Mouse (Mus musculus): Measurements from ENCODE around the gene Cacnb4. TPM values are rescaled to one million over a fixed set of nuclear protein-coding genes. Genes with fewer than 3 reads are reported as not detected.

The Cacnb4 gene
- polyA plus RNA-seq, 1 experiment, result 0.06 TPM

GRCm38 (mm10) chr2:52709417-52709816 lies 32.8 kb upstream of the Cacnb4 start:
- no peak for TF ChIP-seq CTCF (IDR thresholded peaks at IDR 0.05; ENCODE audit: extremely low read depth, insufficient read depth, insufficient read length, insufficient replicate concordance)
- no peak for TF ChIP-seq POLR2A (IDR thresholded peaks at IDR 0.05; ENCODE audit: low read depth, low read length)
- DNase-seq (ENCODE audit: low read depth in 1 of 2, low spot score in 2 of 2), result no peak
- Histone ChIP-seq H3K27me3 (ENCODE audit: control insufficient read depth, insufficient read depth, low read length) (no peaks in the 10 kb centered on the region), H3K4me3 (ENCODE audit: extremely low read depth, insufficient read depth, insufficient read length) (no peak overlapping the region), H3K4me1 (ENCODE audit: control insufficient read depth, insufficient read depth, insufficient read length) (no peaks in the 10 kb centered on the region), H3K27ac (ENCODE audit: insufficient read depth, low read length) (no peak overlapping the region), H3K36me3 (ENCODE audit: control insufficient read depth, insufficient read depth, low read length) (peaks cover 21% of the 10 kb centered on the region)
- WGBS, result 93% methylated on average over 5 of the region's 5 CpGs

- no peak for TF ChIP-seq CTCF (IDR thresholded peaks at IDR 0.05; ENCODE audit: extremely low read depth, insufficient read depth, insufficient read length, insufficient replicate concordance)
- no peak for TF ChIP-seq POLR2A (IDR thresholded peaks at IDR 0.05; ENCODE audit: low read depth, low read length)
- no peak overlapping the region for H3K27ac ChIP-seq (ENCODE audit: insufficient read depth, low read length)
- H3K4me3 ChIP-seq (ENCODE audit: extremely low read depth, insufficient read depth, insufficient read length), result no peak overlapping the region
- no peaks in the 10 kb centered on the region for H3K27me3 ChIP-seq (ENCODE audit: control insufficient read depth, insufficient read depth, low read length)
- no peaks in the 10 kb centered on the region for H3K4me1 ChIP-seq (ENCODE audit: control insufficient read depth, insufficient read depth, insufficient read length)
- DNase-seq (ENCODE audit: low read depth in 1 of 2, low spot score in 2 of 2), result no peak
- 92% methylated on average over 11 of the region's 11 CpGs for WGBS
- peaks cover 21% of the 10 kb centered on the region for H3K36me3 ChIP-seq (ENCODE audit: control insufficient read depth, insufficient read depth, low read length)
These were observed 24.9 kb upstream of the Cacnb4 start for GRCm38 (mm10) chr2:52701368-52702036.

GRCm38 (mm10) chr2:52700352-52700751 lies 23.7 kb upstream of the Cacnb4 start:
- H3K4me3 ChIP-seq (ENCODE audit: extremely low read depth, insufficient read depth, insufficient read length), result no peak overlapping the region
- 94% methylated on average over 5 of the region's 5 CpGs for WGBS
- peaks cover 18% of the 10 kb centered on the region for H3K36me3 ChIP-seq (ENCODE audit: control insufficient read depth, insufficient read depth, low read length)
- H3K27ac ChIP-seq (ENCODE audit: insufficient read depth, low read length), result no peak overlapping the region
- TF ChIP-seq POLR2A (IDR thresholded peaks at IDR 0.05; ENCODE audit: low read depth, low read length) (no peak), CTCF (IDR thresholded peaks at IDR 0.05; ENCODE audit: extremely low read depth, insufficient read depth, insufficient read length, insufficient replicate concordance) (no peak)
- H3K27me3 ChIP-seq (ENCODE audit: control insufficient read depth, insufficient read depth, low read length), result no peaks in the 10 kb centered on the region
- DNase-seq (ENCODE audit: low read depth in 1 of 2, low spot score in 2 of 2), result no peak
- H3K4me1 ChIP-seq (ENCODE audit: control insufficient read depth, insufficient read depth, insufficient read length), result no peaks in the 10 kb centered on the region

GRCm38 (mm10) chr2:52694604-52695003 lies 18.0 kb upstream of the Cacnb4 start:
- no peak overlapping the region for H3K4me3 ChIP-seq (ENCODE audit: extremely low read depth, insufficient read depth, insufficient read length)
- H3K36me3 ChIP-seq (ENCODE audit: control insufficient read depth, insufficient read depth, low read length), result peaks cover 14% of the 10 kb centered on the region
- no peaks in the 10 kb centered on the region for H3K27me3 ChIP-seq (ENCODE audit: control insufficient read depth, insufficient read depth, low read length)
- DNase-seq (ENCODE audit: low read depth in 1 of 2, low spot score in 2 of 2), result no peak
- no peaks in the 10 kb centered on the region for H3K4me1 ChIP-seq (ENCODE audit: control insufficient read depth, insufficient read depth, insufficient read length)
- TF ChIP-seq POLR2A (IDR thresholded peaks at IDR 0.05; ENCODE audit: low read depth, low read length) (no peak), CTCF (IDR thresholded peaks at IDR 0.05; ENCODE audit: extremely low read depth, insufficient read depth, insufficient read length, insufficient replicate concordance) (no peak)
- WGBS, result 84% methylated on average over 6 of the region's 6 CpGs
- no peak overlapping the region for H3K27ac ChIP-seq (ENCODE audit: insufficient read depth, low read length)

- WGBS, result 91% methylated on average over 4 of the region's 4 CpGs
- Histone ChIP-seq H3K36me3 (ENCODE audit: control insufficient read depth, insufficient read depth, low read length) (peaks cover 11% of the 10 kb centered on the region; the same call in 1 of the 2 replicates), H3K4me1 (ENCODE audit: control insufficient read depth, insufficient read depth, insufficient read length) (no peaks in the 10 kb centered on the region), H3K27ac (ENCODE audit: insufficient read depth, low read length) (no peak overlapping the region), H3K27me3 (ENCODE audit: control insufficient read depth, insufficient read depth, low read length) (no peaks in the 10 kb centered on the region), H3K4me3 (ENCODE audit: extremely low read depth, insufficient read depth, insufficient read length) (no peak overlapping the region)
- TF ChIP-seq POLR2A (IDR thresholded peaks at IDR 0.05; ENCODE audit: low read depth, low read length) (no peak), CTCF (IDR thresholded peaks at IDR 0.05; ENCODE audit: extremely low read depth, insufficient read depth, insufficient read length, insufficient replicate concordance) (no peak)
- no peak for DNase-seq (ENCODE audit: low read depth in 1 of 2, low spot score in 2 of 2)
These were observed 15.1 kb upstream of the Cacnb4 start for GRCm38 (mm10) chr2:52691745-52692144.

- Histone ChIP-seq H3K4me3 (ENCODE audit: extremely low read depth, insufficient read depth, insufficient read length) (no peak overlapping the region), H3K4me1 (ENCODE audit: control insufficient read depth, insufficient read depth, insufficient read length) (no peaks in the 10 kb centered on the region), H3K27me3 (ENCODE audit: control insufficient read depth, insufficient read depth, low read length) (no peaks in the 10 kb centered on the region), H3K36me3 (ENCODE audit: control insufficient read depth, insufficient read depth, low read length) (no peaks in the 10 kb centered on the region), H3K27ac (ENCODE audit: insufficient read depth, low read length) (no peak overlapping the region)
- no peak for DNase-seq (ENCODE audit: low read depth in 1 of 2, low spot score in 2 of 2)
- TF ChIP-seq POLR2A (IDR thresholded peaks at IDR 0.05; ENCODE audit: low read depth, low read length) (no peak), CTCF (IDR thresholded peaks at IDR 0.05; ENCODE audit: extremely low read depth, insufficient read depth, insufficient read length, insufficient replicate concordance) (no peak)
- 93% methylated on average over 6 of the region's 6 CpGs for WGBS
These were observed 10.0 kb upstream of the Cacnb4 start for GRCm38 (mm10) chr2:52686601-52687000.

- DNase-seq (ENCODE audit: low read depth in 1 of 2, low spot score in 2 of 2), result no peak
- H3K27ac ChIP-seq (ENCODE audit: insufficient read depth, low read length), result no peak overlapping the region
- 85% methylated on average over 4 of the region's 4 CpGs for WGBS
- H3K36me3 ChIP-seq (ENCODE audit: control insufficient read depth, insufficient read depth, low read length), result no peaks in the 10 kb centered on the region
- no peak overlapping the region for H3K4me3 ChIP-seq (ENCODE audit: extremely low read depth, insufficient read depth, insufficient read length)
- TF ChIP-seq CTCF (IDR thresholded peaks at IDR 0.05; ENCODE audit: extremely low read depth, insufficient read depth, insufficient read length, insufficient replicate concordance), result no peak
- no peak for TF ChIP-seq POLR2A (IDR thresholded peaks at IDR 0.05; ENCODE audit: low read depth, low read length)
- H3K27me3 ChIP-seq (ENCODE audit: control insufficient read depth, insufficient read depth, low read length), result peaks cover 13% of the 10 kb centered on the region
- peaks cover 4% of the 10 kb centered on the region for H3K4me1 ChIP-seq (ENCODE audit: control insufficient read depth, insufficient read depth, insufficient read length)
These were observed 958 bp upstream of the Cacnb4 start for GRCm38 (mm10) chr2:52677589-52677988.
